Mouse (Mus musculus) ZHBTc4 (cell line): ENCODE results near the gene Mfn1.

Experiments used
- DNase-seq: peaks from one replicate; pipeline ENCODE4 v3.0.0-alpha.2; 2011; ENCODE audit warnings: low read depth, low spot score

The Mfn1 gene

GRCm38 (mm10) chr3:32529303-32529898 is at the start of gene Mfn1:
Mfn1 (plus strand) TSS chr3:32529465.
- DNase-seq: peak; percentile 98

GRCm38 (mm10) chr3:32479961-32480360 is 49.3 kb upstream of the Mfn1 start:
- DNase-seq: no peak

GRCm38 (mm10) chr3:32483035-32483434 is 46.2 kb upstream of the Mfn1 start:
- DNase-seq: no peak

GRCm38 (mm10) chr3:32486543-32486942 is 42.7 kb upstream of the Mfn1 start:
- no peak for DNase-seq

- no peak for DNase-seq
Observed at GRCm38 (mm10) chr3:32488172-32488571, 41.1 kb upstream of the Mfn1 start.

GRCm38 (mm10) chr3:32490076-32490927 is 39.0 kb upstream of the Mfn1 start:
- peak; percentile 23 for DNase-seq

- DNase-seq: no peak
Observed at GRCm38 (mm10) chr3:32490928-32491315, 38.3 kb upstream of the Mfn1 start.

GRCm38 (mm10) chr3:32492097-32493090 is 36.9 kb upstream of the Mfn1 start, which contains the start of gene Kcnmb3:
Kcnmb3 (minus strand) TSS chr3:32492231.
- no peak for DNase-seq

GRCm38 (mm10) chr3:32494387-32495087 is 34.7 kb upstream of the Mfn1 start:
- DNase-seq: peak; percentile 59

GRCm38 (mm10) chr3:32495088-32495770 is 34.0 kb upstream of the Mfn1 start:
- no peak for DNase-seq

GRCm38 (mm10) chr3:32495856-32496710 is 33.2 kb upstream of the Mfn1 start:
- DNase-seq: peak; percentile 13

- no peak for DNase-seq
Observed at GRCm38 (mm10) chr3:32496711-32497070, 32.6 kb upstream of the Mfn1 start.

- DNase-seq: no peak
Observed at GRCm38 (mm10) chr3:32500346-32500745, 28.9 kb upstream of the Mfn1 start.

- no peak for DNase-seq
Observed at GRCm38 (mm10) chr3:32505841-32506240, 23.4 kb upstream of the Mfn1 start.

- no peak for DNase-seq
Observed at GRCm38 (mm10) chr3:32506366-32507225, 22.7 kb upstream of the Mfn1 start.

- DNase-seq: peak; percentile 82
Observed at GRCm38 (mm10) chr3:32508666-32509324, 20.5 kb upstream of the Mfn1 start.

- DNase-seq: no peak
Observed at GRCm38 (mm10) chr3:32509496-32510374, 19.5 kb upstream of the Mfn1 start, which contains the start of gene Zfp639. Zfp639 (plus strand) TSS chr3:32510259.
